Mouse (Mus musculus) heart, embryonic 12.5 days (tissue): ENCODE results near the gene Tmem121b. TPM values are rescaled to one million over a fixed set of nuclear protein-coding genes. Genes with fewer than 3 reads are reported as not detected.
A peak's percentile ranks its signal among the peaks of the same experiment; 100 is the strongest.

Source experiments
- ATAC-seq: fragments of 200-750 bp; cut with Nextera tagmentation; 2 replicates; pipeline ENCODE4 v1.8.0; 2017; ENCODE audit warnings: moderate TSS enrichment, moderate library complexity; ENCODE audit not compliant: insufficient number of reproducible peaks, low FRiP score
- H3K27ac ChIP-seq: fragments of 300-500 bp; sonication (generic); 2 replicates; pipeline ENCODE4 v1.5.1; 2016; ENCODE audit warnings: mild to moderate bottlenecking, moderate library complexity; ENCODE audit not compliant: poor library complexity, severe bottlenecking
- H3K27me3 ChIP-seq: fragments of 300-500 bp; sonication (generic); replicated peaks from 2 replicates; pipeline ENCODE4 v1.6.1; 2016; ENCODE audit warnings: mild to moderate bottlenecking, moderate library complexity
- H3K36me3 ChIP-seq: fragments of 300-500 bp; sonication (generic); 2 replicates; pipeline ENCODE4 v1.6.1; 2016; ENCODE audit warnings: mild to moderate bottlenecking, moderate library complexity
- H3K4me1 ChIP-seq: fragments of 300-500 bp; sonication (generic); replicated peaks from 2 replicates; pipeline ENCODE4 v1.6.1; 2016; ENCODE audit warnings: mild to moderate bottlenecking
- H3K4me2 ChIP-seq: fragments of 300-500 bp; sonication (generic); 2 replicates; pipeline ENCODE4 v1.6.1; 2016; ENCODE audit warnings: mild to moderate bottlenecking, moderate library complexity
- H3K4me3 ChIP-seq: fragments of 300-500 bp; sonication (generic); 2 replicates; pipeline ENCODE4 v1.5.1; 2016; ENCODE audit warnings: mild to moderate bottlenecking
- H3K9ac ChIP-seq: fragments of 300-500 bp; sonication (generic); 2 replicates; pipeline ENCODE4 v1.6.1; 2016; ENCODE audit warnings: mild to moderate bottlenecking, moderate library complexity
- H3K9me3 ChIP-seq: fragments of 300-500 bp; sonication (generic); replicated peaks from 2 replicates; pipeline ENCODE4 v1.6.1; 2016; ENCODE audit warnings: mild to moderate bottlenecking, moderate library complexity
- WGBS: fragments of 180-500 bp; shearing (Covaris S2); methylation state at CpG from one replicate; pipeline ENCODE4 v1.1.7; 2016; 5-methylcytosine and 5-hydroxymethylcytosine counted together
- polyA plus RNA-seq: library from polyadenylated mRNA; unstranded; fragments of >200 nt; fragmentation: Nextera tagmentation; extraction: Ambion mirVana; gene quantifications from 2 replicates; pipeline ENCODE4 v1.2.1, GENCODE M21; 2016

Gene Tmem121b
- polyA plus RNA-seq, 1 experiment from 2014 or later, result 0.10 TPM

GRCm38 (mm10) chr6:120450208-120450607, 43.4 kb downstream of the Tmem121b start:
- no peak overlapping the region for H3K4me3 ChIP-seq
- 77% methylated on average over 3 of the region's 3 CpGs for whole genome bisulfite sequencing
- no peak for ATAC-seq
- H3K36me3 ChIP-seq, result 0 out of 2 replicates have a peak, but pooled peaks cover 2% of the 10 kb centered on the region
- H3K27me3 ChIP-seq, result no peaks in the 10 kb centered on the region
- no peak overlapping the region for H3K4me2 ChIP-seq
- H3K27ac ChIP-seq, result no peak overlapping the region
- 0 out of 2 replicates have a peak, but pooled peaks cover 6% of the 10 kb centered on the region for H3K9me3 ChIP-seq
- no peaks in the 10 kb centered on the region for H3K4me1 ChIP-seq
- no peak overlapping the region for H3K9ac ChIP-seq

DNA sequence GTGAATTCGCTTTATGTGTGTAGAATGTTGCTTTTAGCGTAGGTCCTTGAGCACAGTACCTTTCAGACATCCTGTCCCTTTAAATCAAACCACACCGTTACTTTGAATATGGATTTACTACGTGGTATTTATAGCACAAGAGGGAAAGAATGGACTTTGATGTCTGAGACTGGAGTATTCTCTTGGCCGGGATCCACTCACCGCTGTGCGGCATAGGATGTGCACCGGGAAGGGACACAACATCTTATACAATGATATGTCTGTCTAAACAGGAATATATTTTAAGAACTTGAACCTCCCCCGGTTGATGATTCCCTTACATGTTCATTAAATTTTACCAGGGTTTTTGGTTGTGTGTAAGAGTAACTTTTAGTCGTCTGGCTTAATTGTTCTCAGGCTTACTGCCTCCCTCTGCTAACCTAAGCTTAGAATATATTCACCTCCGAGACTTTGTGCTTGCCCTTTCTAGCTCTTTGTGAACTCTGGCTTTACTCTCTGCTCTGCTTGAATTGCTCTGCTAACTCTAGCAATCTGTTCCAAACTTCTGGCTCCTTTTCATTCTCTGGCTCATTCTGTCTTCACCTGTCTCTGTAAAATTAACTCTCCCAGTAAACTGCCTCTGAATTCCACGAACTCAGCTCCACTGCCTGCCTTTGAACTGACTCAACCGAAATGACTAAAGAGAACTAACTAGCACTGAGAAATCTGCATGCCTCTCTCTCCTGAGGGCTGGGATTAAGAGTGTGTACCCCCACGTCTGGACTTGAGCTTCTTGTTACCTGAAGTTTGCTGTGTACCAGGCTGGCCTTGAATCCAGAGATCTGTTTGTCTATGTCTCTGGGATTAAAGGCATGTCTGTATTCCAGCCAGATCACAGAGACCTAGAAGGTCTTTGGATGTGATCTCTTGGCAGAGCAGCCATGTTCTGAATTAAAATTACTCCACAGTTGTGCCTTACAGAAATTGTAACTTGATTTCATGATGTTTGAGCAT, 49.9 kb downstream of the Tmem121b start:
- H3K27me3 ChIP-seq, result no peaks in the 10 kb centered on the region
- no peak for ATAC-seq
- H3K4me3 ChIP-seq, result no peak overlapping the region
- peak overlapping the region; percentile 16; the same call in 1 of the 2 replicates for H3K4me2 ChIP-seq
- WGBS, result 61% methylated on average over 14 of the region's 14 CpGs
- H3K4me1 ChIP-seq, result 0 out of 2 replicates have a peak, but pooled peaks cover 9% of the 10 kb centered on the region
- peak overlapping the region; percentile 72 for H3K27ac ChIP-seq
- H3K9ac ChIP-seq, result no peak overlapping the region
- peaks cover 36% of the 10 kb centered on the region for H3K36me3 ChIP-seq
- H3K9me3 ChIP-seq, result no peaks in the 10 kb centered on the region

GRCm38 (mm10) chr6:120442171-120442749, 51.3 kb downstream of the Tmem121b start:
- no peak overlapping the region for H3K9ac ChIP-seq
- no peak overlapping the region for H3K4me2 ChIP-seq
- no peaks in the 10 kb centered on the region for H3K27me3 ChIP-seq
- WGBS, result 90% methylated on average over 4 of the region's 4 CpGs
- H3K36me3 ChIP-seq, result peaks cover 46% of the 10 kb centered on the region
- H3K4me3 ChIP-seq, result no peak overlapping the region
- H3K9me3 ChIP-seq, result no peaks in the 10 kb centered on the region
- H3K4me1 ChIP-seq, result 0 out of 2 replicates have a peak, but pooled peaks cover 9% of the 10 kb centered on the region
- H3K27ac ChIP-seq, result no peak overlapping the region
- no peak for ATAC-seq

Other genes with a start within 250 kb of the Tmem121b start
- 0.18 and 0.27 TPM in 2 replicates for gene D330020A13Rik, start 199.4 kb downstream of the Tmem121b start, polyA plus RNA-seq
- gene B4galnt3, start 199.2 kb downstream of the Tmem121b start, polyA plus RNA-seq, result 0.53 and 0.59 TPM in 2 replicates
- gene Kdm5a, start 129.7 kb downstream of the Tmem121b start, polyA plus RNA-seq, result 37.7 and 41.7 TPM in 2 replicates
- gene Ccdc77, start 129.4 kb downstream of the Tmem121b start, polyA plus RNA-seq, result 20.8 and 22.7 TPM in 2 replicates
- gene Il17ra, start 30.6 kb downstream of the Tmem121b start, polyA plus RNA-seq, result 5.9 and 7.3 TPM in 2 replicates
- 16.0 and 17.9 TPM in 2 replicates for gene Hdhd5, start 37.5 kb upstream of the Tmem121b start, polyA plus RNA-seq
- gene Cecr2, start 172.6 kb upstream of the Tmem121b start, polyA plus RNA-seq, result 1.4 and 1.9 TPM in 2 replicates